Mouse (Mus musculus): ENCODE measurements at regions not wholly inside any gene's neighbourhood (a gene's known extent, or its start where the extent isn't known, plus 50 kb on each side); places are given as distances from the start of the nearest gene placed in this dataset.

- DNase-seq (ENCODE audit: low read depth in 1 of 2, low spot score in 2 of 2) = no peak
Observed at GRCm38 (mm10) chr3:52466571-52466970, 198.4 kb downstream of the Foxo1 start.

GRCm38 (mm10) chr3:52463911-52464310 lies 195.8 kb downstream of the Foxo1 start:
- no peak for DNase-seq (ENCODE audit: low read depth in 1 of 2, low spot score in 2 of 2)

GRCm38 (mm10) chr3:52454955-52455354 lies 186.8 kb downstream of the Foxo1 start:
- DNase-seq (ENCODE audit: low read depth in 1 of 2, low spot score in 2 of 2) = no peak

- DNase-seq (ENCODE audit: low read depth in 1 of 2, low spot score in 2 of 2) = no peak
Observed at GRCm38 (mm10) chr3:52453041-52453440, 184.9 kb downstream of the Foxo1 start.

- no peak for DNase-seq (ENCODE audit: low read depth in 1 of 2, low spot score in 2 of 2)
Observed at GRCm38 (mm10) chr3:52452345-52452744, 184.2 kb downstream of the Foxo1 start.

- no peak for DNase-seq (ENCODE audit: low read depth in 1 of 2, low spot score in 2 of 2)
Observed at GRCm38 (mm10) chr3:52446991-52447390, 178.9 kb downstream of the Foxo1 start.

DNA sequence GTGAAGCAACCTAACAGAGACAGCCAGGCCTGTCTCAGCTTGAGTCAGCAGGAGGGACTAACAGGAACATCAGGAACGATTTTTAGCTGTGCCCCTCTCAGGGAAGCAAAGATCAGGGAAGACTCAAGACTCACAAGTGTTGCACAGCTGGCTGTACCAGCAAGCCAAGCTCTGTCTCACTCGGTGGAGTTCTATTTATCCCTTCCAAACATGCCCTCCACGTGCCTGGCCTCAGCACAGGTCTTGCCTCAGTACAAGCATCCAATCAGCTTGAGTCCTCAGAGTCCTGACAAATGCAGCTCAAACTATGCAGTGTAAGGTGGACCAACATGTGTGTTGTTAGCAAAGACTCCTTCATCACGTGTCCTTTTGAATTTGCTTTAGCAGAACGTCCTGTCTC lies 178.4 kb downstream of the Foxo1 start:
- DNase-seq (ENCODE audit: low read depth in 1 of 2, low spot score in 2 of 2) = no peak

DNA sequence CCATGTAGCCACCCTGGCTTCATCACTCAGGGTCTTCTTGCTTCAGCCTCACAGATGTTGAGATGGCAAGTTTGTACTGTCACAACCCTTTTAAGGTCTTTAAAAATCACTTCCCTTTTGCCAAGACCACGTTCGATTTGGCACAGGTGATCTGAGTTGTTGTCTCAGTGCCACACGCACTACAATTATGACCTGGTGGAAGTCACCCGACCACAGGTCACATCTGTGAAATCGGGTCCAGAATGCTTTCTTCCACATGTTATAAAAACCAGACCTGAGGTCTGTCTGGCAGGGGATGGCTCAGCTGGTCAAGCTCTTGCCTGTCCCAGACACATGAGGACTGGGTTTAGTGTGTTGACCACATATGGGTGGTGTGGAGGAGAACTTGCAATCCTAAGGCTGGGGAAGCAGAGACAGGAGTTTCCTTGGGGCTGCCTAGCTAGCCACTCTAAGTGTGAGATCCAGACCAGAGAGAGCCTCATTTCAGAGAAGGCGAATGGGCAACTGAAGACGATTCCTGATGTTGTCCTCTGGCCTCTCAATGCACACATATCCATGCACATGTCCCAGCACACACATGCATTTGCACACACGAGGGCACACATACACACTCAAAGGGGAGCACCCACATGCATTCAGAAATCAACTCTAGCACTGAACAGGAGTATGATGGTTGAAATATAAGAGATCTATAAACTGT lies 176.4 kb downstream of the Foxo1 start:
- no peak for DNase-seq (ENCODE audit: low read depth in 1 of 2, low spot score in 2 of 2)

GRCm38 (mm10) chr3:52443856-52444255 lies 175.7 kb downstream of the Foxo1 start:
- peak; percentile 14 to 38 for DNase-seq (ENCODE audit: low read depth in 1 of 2, low spot score in 2 of 2)

DNA sequence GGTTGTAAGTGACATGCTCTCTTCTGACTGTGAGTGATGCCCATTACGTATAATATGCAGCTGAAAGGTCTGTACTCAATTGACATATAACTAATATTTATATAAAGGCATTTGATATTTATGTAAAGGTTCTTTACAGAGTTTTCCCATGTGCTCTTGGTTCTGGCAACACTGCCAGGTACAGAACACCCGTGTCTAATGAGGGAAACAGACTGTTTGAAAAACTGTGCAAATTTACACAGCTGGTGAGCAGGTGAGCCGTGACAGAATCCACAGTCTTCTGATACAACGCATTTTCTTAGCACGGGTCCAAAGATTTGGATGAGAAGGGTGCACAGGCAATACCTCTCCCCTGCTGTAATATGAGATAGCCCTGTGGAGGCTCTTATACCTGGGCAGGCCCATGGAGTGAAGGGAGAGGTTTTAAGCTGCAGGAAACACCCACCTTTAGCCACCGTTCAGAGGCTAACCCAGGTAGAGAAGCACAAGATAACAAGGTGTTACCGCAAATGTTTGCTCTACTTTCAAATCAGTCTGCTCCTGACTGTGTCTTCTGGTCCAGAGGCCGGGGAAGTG lies 161.0 kb downstream of the Foxo1 start:
- DNase-seq (ENCODE audit: low read depth in 1 of 2, low spot score in 2 of 2) = no peak

DNA sequence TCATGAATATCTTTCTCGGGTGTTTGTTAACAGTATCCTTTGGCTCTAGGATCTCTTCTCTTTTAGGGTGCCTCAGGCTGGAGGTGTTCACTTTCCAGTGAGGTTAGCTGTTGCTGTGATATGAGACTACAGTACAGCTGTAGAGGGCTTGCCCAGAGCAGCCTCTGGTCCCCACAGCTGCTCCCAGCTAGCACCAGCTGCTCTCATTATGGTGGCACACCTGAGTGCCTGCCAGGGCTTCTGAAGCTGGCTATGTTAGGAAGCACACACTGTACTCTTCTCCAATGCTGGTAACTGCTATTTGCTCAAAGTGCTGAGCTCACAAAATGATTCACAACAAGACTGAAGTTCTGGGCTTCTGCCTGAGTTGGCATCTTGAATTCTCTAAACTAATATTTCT lies 154.7 kb downstream of the Foxo1 start:
- no peak for DNase-seq (ENCODE audit: low read depth in 1 of 2, low spot score in 2 of 2)

- no peak for DNase-seq (ENCODE audit: low read depth in 1 of 2, low spot score in 2 of 2)
Observed at GRCm38 (mm10) chr3:52416261-52416660, 148.1 kb downstream of the Foxo1 start.

- no peak for DNase-seq (ENCODE audit: low read depth in 1 of 2, low spot score in 2 of 2)
Observed at GRCm38 (mm10) chr3:52415361-52415760, 147.2 kb downstream of the Foxo1 start.

DNA sequence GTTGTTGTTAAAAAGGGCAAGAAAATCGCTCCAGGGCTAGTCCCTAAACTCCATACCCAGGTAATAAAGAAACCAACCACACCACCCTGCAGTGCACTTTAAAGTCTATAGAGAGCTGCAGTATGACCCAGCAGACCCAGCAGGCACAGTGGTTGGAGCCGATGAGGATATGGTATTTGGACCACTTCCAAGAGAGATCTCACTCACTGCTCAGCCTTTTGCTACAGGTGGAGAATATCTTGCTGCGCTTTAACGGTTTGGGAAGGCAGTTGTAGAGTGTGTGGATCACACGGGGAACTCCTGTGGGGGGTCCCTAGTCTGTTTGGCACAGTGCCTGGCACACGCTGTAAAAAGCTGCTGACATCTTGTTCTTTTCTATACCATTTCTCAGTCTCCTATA lies 145.9 kb downstream of the Foxo1 start:
- no peak for DNase-seq (ENCODE audit: low read depth in 1 of 2, low spot score in 2 of 2)

GRCm38 (mm10) chr3:52413187-52413746 lies 145.1 kb downstream of the Foxo1 start:
- DNase-seq (ENCODE audit: low read depth in 1 of 2, low spot score in 2 of 2) = no peak

GRCm38 (mm10) chr3:52411356-52411755 lies 143.2 kb downstream of the Foxo1 start:
- no peak for DNase-seq (ENCODE audit: low read depth in 1 of 2, low spot score in 2 of 2)

DNA sequence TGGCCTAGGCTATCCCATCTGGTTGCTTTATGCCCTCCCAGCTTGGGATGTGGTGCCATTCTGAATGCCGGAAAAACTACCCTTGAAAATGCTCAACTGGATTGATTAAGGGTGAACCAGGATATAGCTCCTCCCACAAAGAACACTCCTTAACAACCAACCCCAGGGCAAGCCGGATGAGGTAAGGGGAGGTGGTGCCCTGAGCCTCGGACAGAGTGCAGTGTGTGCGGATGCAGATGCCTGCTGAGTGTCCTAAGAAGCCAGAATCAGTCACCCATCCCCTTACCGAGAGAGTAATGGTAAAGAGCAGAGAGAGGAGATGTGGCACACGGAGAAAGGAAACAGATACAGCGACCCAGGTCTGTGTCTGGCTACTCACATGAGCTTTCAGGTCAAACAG lies 141.3 kb downstream of the Foxo1 start:
- no peak for DNase-seq (ENCODE audit: low read depth in 1 of 2, low spot score in 2 of 2)

GRCm38 (mm10) chr3:52406778-52407318 lies 138.7 kb downstream of the Foxo1 start:
- no peak for DNase-seq (ENCODE audit: low read depth in 1 of 2, low spot score in 2 of 2)

DNA sequence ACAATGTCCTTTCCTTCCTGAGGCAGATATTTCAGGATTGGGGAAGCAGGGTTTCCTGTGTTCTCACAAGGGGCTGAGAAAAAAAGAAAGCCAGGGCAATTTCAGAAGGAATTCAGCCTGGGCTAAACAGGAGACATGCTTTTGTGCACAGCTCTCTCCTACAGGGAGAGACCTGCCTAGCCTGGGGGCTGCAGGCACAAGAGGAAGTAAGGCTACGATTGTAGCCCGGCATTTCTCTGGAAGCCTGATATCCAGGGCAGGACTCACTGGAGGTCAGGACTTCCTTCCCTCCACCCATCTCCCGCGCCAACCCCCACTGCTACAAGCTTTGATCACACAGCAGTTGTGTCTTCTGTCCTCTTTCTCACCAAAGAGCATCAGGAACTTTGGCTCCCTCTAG lies 136.5 kb downstream of the Foxo1 start:
- no peak for DNase-seq (ENCODE audit: low read depth in 1 of 2, low spot score in 2 of 2)

GRCm38 (mm10) chr3:52403032-52403431 lies 134.9 kb downstream of the Foxo1 start:
- no peak for DNase-seq (ENCODE audit: low read depth in 1 of 2, low spot score in 2 of 2)
